Mouse (Mus musculus) lung, embryonic 16.5 days (tissue): ENCODE results near the gene Rab20. TPM values are rescaled to one million over a fixed set of nuclear protein-coding genes. Genes with fewer than 3 reads are reported as not detected.
A peak's percentile ranks its signal among the peaks of the same experiment; 100 is the strongest.

ENCODE experiments used
- ATAC-seq: fragments of 200-750 bp; cut with Nextera tagmentation; 2 replicates; pipeline ENCODE4 v1.8.0; 2017; ENCODE audit warnings: low read depth, mild to moderate bottlenecking, moderate library complexity
- H3K27ac ChIP-seq: fragments of 300-500 bp; sonication (generic); 2 replicates; pipeline ENCODE4 v1.5.1; 2014; ENCODE audit warnings: mild to moderate bottlenecking, control low read depth, low read length
- H3K27me3 ChIP-seq: fragments of 300-500 bp; sonication (generic); 2 replicates; pipeline ENCODE4 v1.6.1; 2014; ENCODE audit warnings: low read depth, low read length, mixed read lengths; ENCODE audit not compliant: control insufficient read depth, insufficient read depth
- H3K36me3 ChIP-seq: fragments of 300-500 bp; sonication (generic); 2 replicates; pipeline ENCODE4 v1.6.1; 2014; ENCODE audit warnings: low read length; ENCODE audit not compliant: control insufficient read depth, insufficient read depth
- H3K4me1 ChIP-seq: fragments of 300-500 bp; sonication (generic); replicated peaks from 2 replicates; pipeline ENCODE4 v1.6.1; 2014; ENCODE audit warnings: low read length, mixed read lengths; ENCODE audit not compliant: control insufficient read depth, insufficient read depth
- H3K4me2 ChIP-seq: fragments of 300-500 bp; sonication (generic); 2 replicates; pipeline ENCODE4 v1.6.1; 2014; ENCODE audit warnings: low read depth, low read length, control low read depth
- H3K4me3 ChIP-seq: fragments of 300-500 bp; sonication (generic); 2 replicates; pipeline ENCODE4 v1.5.1; 2014; ENCODE audit warnings: mild to moderate bottlenecking, low read length, control low read depth
- H3K9ac ChIP-seq: fragments of 300-500 bp; sonication (generic); 2 replicates; pipeline ENCODE4 v1.6.1; 2014; ENCODE audit warnings: low read length, control low read depth
- H3K9me3 ChIP-seq: fragments of 300-500 bp; sonication (generic); 2 replicates; pipeline ENCODE4 v1.6.1; 2016; ENCODE audit warnings: low read length; ENCODE audit not compliant: control insufficient read depth
- WGBS: fragments of 180-500 bp; shearing (Covaris S2); extraction: QIAGEN DNeasy Blood & Tissue Kit; methylation state at CpG from one replicate; pipeline ENCODE4 v1.1.7; 2014; 5-methylcytosine and 5-hydroxymethylcytosine counted together
- polyA plus RNA-seq: library from polyadenylated mRNA; unstranded; fragments of >200 nt; fragmentation: Nextera tagmentation; extraction: Ambion mirVana; gene quantifications from 2 replicates; pipeline ENCODE4 v1.2.1, GENCODE M21; 2015

Rab20 gene
- polyA plus RNA-seq, 1 experiment from 2014 or later: 13.2 TPM

GRCm38 (mm10) chr8:11430688-11431087 lies 47.8 kb downstream of the Rab20 start:
- no peak overlapping the region for H3K27ac ChIP-seq
- 0 out of 2 replicates have a peak, but pooled peaks have one; percentile 45 for ATAC-seq
- H3K9me3 ChIP-seq: no peaks in the 10 kb centered on the region
- no peak overlapping the region for H3K4me2 ChIP-seq
- no peak overlapping the region for H3K4me3 ChIP-seq
- H3K36me3 ChIP-seq: peaks cover 62% of the 10 kb centered on the region
- no peak overlapping the region for H3K9ac ChIP-seq
- no peaks in the 10 kb centered on the region for H3K4me1 ChIP-seq
- no peaks in the 10 kb centered on the region for H3K27me3 ChIP-seq
- 62% methylated on average over 5 of the region's 5 CpGs for WGBS

GRCm38 (mm10) chr8:11423091-11423490 lies 55.4 kb downstream of the Rab20 start:
- Histone ChIP-seq H3K27me3 (no peaks in the 10 kb centered on the region), H3K9ac (no peak overlapping the region), H3K27ac (no peak overlapping the region), H3K36me3 (peaks cover 30% of the 10 kb centered on the region), H3K4me2 (no peak overlapping the region), H3K4me3 (no peak overlapping the region), H3K4me1 (peaks cover 12% of the 10 kb centered on the region), H3K9me3 (no peaks in the 10 kb centered on the region)
- ATAC-seq: no peak
- WGBS: 60% methylated on average over 7 of the region's 7 CpGs

- Histone ChIP-seq H3K4me3 (no peak overlapping the region), H3K4me1 (peaks cover 12% of the 10 kb centered on the region), H3K9me3 (no peaks in the 10 kb centered on the region), H3K27me3 (no peaks in the 10 kb centered on the region), H3K4me2 (no peak overlapping the region), H3K36me3 (peaks cover 22% of the 10 kb centered on the region), H3K9ac (no peak overlapping the region), H3K27ac (no peak overlapping the region)
- no peak for ATAC-seq
- 79% methylated on average over 6 of the region's 6 CpGs for WGBS
Observed at GRCm38 (mm10) chr8:11421968-11422367, 56.5 kb downstream of the Rab20 start.

- Histone ChIP-seq H3K4me1 (peaks cover 12% of the 10 kb centered on the region), H3K36me3 (peaks cover 23% of the 10 kb centered on the region), H3K27me3 (no peaks in the 10 kb centered on the region), H3K9me3 (no peaks in the 10 kb centered on the region), H3K4me3 (no peak overlapping the region), H3K4me2 (no peak overlapping the region), H3K9ac (no peak overlapping the region), H3K27ac (no peak overlapping the region)
- no peak for ATAC-seq
- WGBS: 54% methylated on average over 14 of the region's 14 CpGs
Observed at GRCm38 (mm10) chr8:11421105-11421504, 57.4 kb downstream of the Rab20 start.

DNA sequence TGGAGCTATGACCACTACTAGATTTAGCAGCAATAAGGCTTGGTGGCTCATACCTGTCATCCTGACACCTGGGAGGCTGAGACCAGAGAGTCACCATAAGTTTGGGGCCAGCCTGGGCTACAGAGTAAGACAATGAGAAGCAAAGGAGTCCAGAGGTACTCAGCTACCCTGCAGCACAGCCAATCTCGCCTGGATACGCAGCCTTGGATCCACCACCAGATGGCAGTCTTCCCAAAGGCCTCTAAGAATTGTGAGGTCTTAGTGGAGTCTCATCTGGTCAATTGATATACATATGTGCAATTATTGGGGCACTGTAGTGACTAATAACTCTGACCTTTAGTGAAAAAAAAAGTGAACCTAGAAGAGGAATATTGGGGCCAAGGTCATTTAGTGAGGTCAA lies 58.9 kb downstream of the Rab20 start:
- WGBS: 13% methylated on average over 2 of the region's 2 CpGs
- peak; percentile 64 for ATAC-seq
- H3K27me3 ChIP-seq: no peaks in the 10 kb centered on the region

DNA sequence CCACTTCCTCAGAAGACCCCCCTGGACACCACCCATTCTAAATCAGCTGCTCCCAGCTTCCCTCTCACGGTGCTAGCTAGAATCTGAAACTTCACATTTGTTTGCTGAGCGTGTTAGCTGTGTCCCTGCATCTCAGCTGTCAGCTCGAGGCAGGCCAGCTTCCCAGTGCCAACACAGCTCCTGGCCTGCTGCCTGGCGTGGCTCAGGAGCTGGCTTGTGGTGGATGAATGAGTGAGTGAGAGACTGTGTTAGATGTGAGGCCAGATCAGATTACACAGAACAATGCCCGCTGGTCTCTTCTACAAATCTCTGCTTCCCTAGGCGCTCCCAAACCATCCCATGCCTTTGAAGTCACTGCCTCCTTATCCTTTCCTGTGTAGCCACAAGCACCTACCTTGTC lies 59.3 kb downstream of the Rab20 start:
- WGBS: 14% methylated on average over 6 of the region's 6 CpGs
- Histone ChIP-seq H3K27ac (peak overlapping the region; percentile 87), H3K27me3 (no peaks in the 10 kb centered on the region), H3K4me3 (no peak overlapping the region), H3K9me3 (no peaks in the 10 kb centered on the region), H3K36me3 (peaks cover 23% of the 10 kb centered on the region), H3K9ac (peak overlapping the region; percentile 40; the same call in 1 of the 2 replicates), H3K4me1 (peaks cover 12% of the 10 kb centered on the region), H3K4me2 (no peak overlapping the region)
- ATAC-seq: peak; percentile 87

More for the DNA sequence above, 58.9 kb downstream of the Rab20 start:
- H3K36me3 ChIP-seq: peaks cover 23% of the 10 kb centered on the region
- peaks cover 12% of the 10 kb centered on the region for H3K4me1 ChIP-seq
- H3K4me2 ChIP-seq: no peak overlapping the region
- no peak overlapping the region for H3K9ac ChIP-seq
- H3K4me3 ChIP-seq: no peak overlapping the region
- peak overlapping the region; percentile 87 for H3K27ac ChIP-seq
- no peaks in the 10 kb centered on the region for H3K9me3 ChIP-seq

DNA sequence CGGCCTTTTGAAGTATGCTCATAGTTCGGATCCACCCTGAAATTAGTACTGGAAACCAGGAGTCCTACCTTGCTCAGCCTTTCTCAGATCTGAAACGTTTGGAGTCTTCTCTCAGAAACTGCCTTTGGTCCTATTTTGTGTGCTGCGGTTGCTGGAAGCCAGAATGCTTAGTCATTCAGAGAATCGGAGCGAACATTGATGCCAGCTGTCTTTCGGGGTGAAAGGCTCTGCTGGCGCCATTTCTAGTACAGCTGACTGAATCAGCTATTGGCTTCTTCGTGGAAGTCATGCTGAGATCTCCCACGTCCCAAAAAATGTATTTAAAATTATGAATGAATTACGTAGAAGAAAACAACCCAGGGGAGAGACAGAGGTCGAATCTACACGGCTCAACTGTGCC lies 60.7 kb downstream of the Rab20 start:
- Histone ChIP-seq H3K27ac (no peak overlapping the region), H3K9me3 (no peaks in the 10 kb centered on the region), H3K36me3 (peaks cover 13% of the 10 kb centered on the region), H3K4me3 (no peak overlapping the region), H3K4me2 (no peak overlapping the region), H3K9ac (no peak overlapping the region), H3K27me3 (no peaks in the 10 kb centered on the region), H3K4me1 (peaks cover 12% of the 10 kb centered on the region)
- WGBS: 75% methylated on average over 13 of the region's 13 CpGs
- no peak for ATAC-seq

DNA sequence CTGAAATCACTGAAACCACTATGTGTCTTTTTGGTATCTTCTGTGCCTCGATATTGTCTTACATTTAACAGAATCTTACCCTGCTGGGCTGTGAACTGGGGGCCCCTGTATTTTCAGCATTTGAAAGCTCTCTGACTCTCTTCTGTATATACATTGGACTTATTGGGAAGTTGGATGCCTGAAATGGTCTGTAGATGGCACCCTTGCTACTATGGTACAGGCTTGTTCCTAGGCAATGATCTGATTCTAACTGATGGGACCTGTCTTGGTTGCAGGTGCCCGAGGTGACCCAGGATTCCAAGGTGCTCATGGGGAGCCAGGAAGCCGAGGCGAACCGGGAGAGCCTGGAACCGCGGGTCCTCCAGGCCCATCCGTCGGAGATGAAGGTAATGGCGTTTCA lies 63.4 kb downstream of the Rab20 start:
- no peak for ATAC-seq
- H3K4me1 ChIP-seq: peaks cover 26% of the 10 kb centered on the region
- H3K9ac ChIP-seq: no peak overlapping the region
- H3K9me3 ChIP-seq: no peaks in the 10 kb centered on the region
- WGBS: 77% methylated on average over 10 of the region's 10 CpGs
- no peak overlapping the region for H3K4me2 ChIP-seq
- peaks cover 13% of the 10 kb centered on the region for H3K36me3 ChIP-seq
- H3K4me3 ChIP-seq: no peak overlapping the region
- no peak overlapping the region for H3K27ac ChIP-seq
- no peaks in the 10 kb centered on the region for H3K27me3 ChIP-seq

GRCm38 (mm10) chr8:11414304-11414703 lies 64.2 kb downstream of the Rab20 start:
- no peak overlapping the region for H3K9ac ChIP-seq
- WGBS: 65% methylated on average over 8 of the region's 8 CpGs
- H3K4me3 ChIP-seq: no peak overlapping the region
- H3K9me3 ChIP-seq: no peaks in the 10 kb centered on the region
- ATAC-seq: no peak
- no peaks in the 10 kb centered on the region for H3K27me3 ChIP-seq
- peaks cover 19% of the 10 kb centered on the region for H3K36me3 ChIP-seq
- H3K27ac ChIP-seq: no peak overlapping the region
- H3K4me1 ChIP-seq: peaks cover 23% of the 10 kb centered on the region
- no peak overlapping the region for H3K4me2 ChIP-seq

DNA sequence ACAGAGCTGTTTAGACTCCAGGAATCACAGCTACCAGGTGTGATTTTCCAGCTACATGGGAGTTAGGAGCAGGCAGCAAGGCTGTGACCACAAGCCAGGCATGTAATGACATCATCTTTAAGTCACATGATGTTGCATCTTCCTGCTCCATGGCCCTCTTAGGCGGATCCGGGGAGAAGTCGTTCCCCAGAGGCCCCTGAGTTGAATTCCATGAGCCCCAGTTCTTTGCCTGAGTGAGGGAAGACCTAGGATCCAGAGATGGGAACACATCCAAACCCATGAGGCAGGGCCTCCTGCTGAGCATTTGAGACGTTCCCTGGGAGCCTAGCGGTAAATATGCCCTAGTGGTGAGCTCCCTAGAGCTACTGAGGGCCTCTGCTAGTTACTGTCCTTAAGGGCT lies 66.1 kb downstream of the Rab20 start:
- ATAC-seq: peak; percentile 26; the same call in 1 of the 2 replicates
- Histone ChIP-seq H3K4me3 (no peak overlapping the region), H3K4me1 (peaks cover 14% of the 10 kb centered on the region), H3K27me3 (no peaks in the 10 kb centered on the region), H3K9me3 (no peaks in the 10 kb centered on the region), H3K9ac (no peak overlapping the region), H3K36me3 (peaks cover 32% of the 10 kb centered on the region), H3K4me2 (no peak overlapping the region), H3K27ac (peak overlapping the region; percentile 82)
- 48% methylated on average over 5 of the region's 5 CpGs for WGBS
